Mouse (Mus musculus) c-Kit-positive CD71-positive TER-119-negative erythroid progenitor cells, embryonic 14.5 days (primary cell): ENCODE measurements around the gene Sox15.
"Not testable (repeated sequence)": the region's sequence is repeated elsewhere in the genome, so short reads cannot be mapped to it uniquely, and the experiment has no call there.

ENCODE experiments used
- DNase-seq: peaks from one replicate; pipeline ENCODE4 v3.0.0-alpha.2; 2013; ENCODE audit warnings: low read depth

Sox15 gene

GRCm38 (mm10) chr11:69680136-69680855, 25.2 kb downstream of the Sox15 start:
- DNase-seq, result no peak

DNA sequence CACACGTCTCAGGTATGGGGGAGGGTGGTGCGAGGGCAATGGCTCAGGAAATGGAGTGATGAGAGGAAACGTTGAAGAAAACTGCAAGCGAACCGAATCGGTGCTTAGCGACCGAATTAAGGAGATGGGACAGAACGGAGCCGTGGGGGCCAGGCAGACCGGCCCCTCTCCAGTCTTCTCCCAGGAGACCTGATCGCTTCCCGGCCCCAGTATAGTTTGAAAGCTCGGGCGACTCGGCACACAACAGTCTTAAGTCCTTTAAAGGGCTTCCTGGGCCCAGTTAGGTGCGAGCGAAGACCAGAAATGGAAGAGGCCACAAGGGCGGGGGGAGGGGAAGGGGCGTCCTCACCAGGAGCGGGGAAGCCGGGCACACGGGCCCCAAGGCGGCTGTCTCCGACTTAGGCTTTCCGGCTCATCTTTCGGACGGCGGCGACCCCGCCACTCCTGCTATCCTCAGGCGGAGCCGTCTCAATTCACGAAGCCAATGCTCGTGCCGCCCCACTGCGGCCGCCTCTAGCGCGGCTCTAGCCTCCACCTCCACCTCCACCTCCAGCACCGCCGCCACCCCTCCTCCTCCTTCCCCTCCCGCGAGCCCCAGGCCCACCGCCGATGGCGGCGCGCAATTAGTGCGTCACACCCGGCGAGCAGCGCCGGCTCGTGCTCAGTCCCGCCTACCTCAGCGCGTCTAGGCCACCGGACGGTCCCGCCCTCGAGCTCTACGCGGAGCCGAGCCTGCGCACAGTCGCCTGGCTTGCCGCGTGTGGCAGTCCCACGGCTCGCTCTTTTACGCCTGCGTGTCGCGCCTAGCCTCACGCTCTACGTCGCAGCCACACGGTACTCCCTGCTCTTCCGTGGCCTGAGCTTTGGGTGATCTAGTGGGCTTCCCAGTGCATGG, 26.4 kb downstream of the Sox15 start, which contains the start of gene Senp3:
Senp3 (minus strand) TSS at position 771 of the 895 bp plus-strand sequence.
- DNase-seq, result peak; percentile 90

GRCm38 (mm10) chr11:69682209-69682839, 27.2 kb downstream of the Sox15 start:
- DNase-seq, result no peak

GRCm38 (mm10) chr11:69682840-69683533, 27.9 kb downstream of the Sox15 start:
- DNase-seq, result peak; percentile 94

DNA sequence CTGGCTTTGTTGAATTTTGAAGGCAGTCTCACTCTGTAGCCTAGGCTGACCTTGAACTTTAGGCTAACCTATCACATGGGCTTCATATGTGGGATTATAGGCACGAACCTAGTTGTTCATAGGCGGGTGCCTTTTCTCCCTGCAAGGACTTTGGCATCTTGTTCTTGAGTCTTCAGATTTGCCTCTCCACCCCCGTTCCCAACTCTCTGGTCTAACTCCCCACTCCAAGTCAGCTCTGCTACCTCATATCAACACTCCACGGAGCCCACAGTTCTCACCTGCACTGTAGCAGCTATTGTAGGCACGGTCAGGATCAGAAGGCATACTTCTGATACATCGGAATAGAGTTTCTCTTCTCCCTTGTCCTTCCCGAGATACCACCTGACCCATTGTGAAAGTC, 28.5 kb downstream of the Sox15 start:
- no peak for DNase-seq

DNA sequence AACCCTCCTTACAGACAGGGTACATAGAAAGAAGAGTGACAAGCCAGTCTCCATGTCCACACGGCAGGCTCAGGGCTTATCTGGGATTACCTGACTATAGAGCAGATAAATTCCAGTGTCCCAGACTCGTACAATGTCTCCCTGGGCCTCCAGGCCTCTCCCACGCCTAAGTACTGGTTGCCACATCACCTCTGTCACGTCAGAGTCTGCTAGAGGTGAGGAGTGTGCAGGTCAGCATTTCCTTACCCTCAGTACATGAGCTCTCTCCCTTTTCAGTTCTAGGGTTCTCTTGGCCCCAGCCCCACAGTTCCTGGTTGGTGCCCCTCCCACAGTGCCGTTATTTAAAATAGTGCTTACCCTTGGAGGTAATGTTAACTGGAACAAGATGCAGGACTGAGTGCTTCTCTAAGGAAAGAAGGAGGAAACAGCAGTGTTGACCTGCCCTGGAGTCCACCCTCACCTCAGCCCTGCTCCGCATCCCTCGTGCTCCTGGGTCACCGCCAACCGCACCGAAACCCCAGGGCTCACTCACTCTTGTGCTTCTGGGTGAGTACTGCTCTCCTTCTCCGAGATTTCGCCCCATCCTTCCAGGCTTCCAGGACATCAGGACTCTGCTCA, 29.1 kb downstream of the Sox15 start:
- no peak for DNase-seq

DNA sequence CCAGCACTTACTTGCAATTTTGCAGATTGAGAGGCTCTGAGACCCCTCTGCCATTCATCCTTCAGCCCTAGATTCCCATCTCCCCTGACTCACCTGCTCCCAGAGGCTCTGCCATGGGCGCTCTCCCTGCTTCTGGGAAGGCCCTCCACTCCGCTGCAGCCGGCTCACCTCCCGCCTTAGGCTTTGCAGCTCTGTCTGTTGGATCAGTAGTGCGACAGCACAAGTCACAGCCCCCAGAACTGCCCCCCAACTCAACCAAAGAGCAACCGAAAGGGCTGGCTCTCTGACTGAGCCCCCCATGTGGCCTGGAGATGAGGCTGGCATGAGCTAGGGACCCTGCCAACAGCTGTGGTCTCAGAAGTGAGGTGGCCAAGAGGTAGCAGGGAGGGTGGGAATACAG, 29.8 kb downstream of the Sox15 start:
- DNase-seq, result no peak

GRCm38 (mm10) chr11:69685526-69686148, 30.5 kb downstream of the Sox15 start, which contains the start of gene Tnfsf13:
TSS of gene Tnfsf13 (minus strand) at chr11:69685784.
- no peak for DNase-seq

DNA sequence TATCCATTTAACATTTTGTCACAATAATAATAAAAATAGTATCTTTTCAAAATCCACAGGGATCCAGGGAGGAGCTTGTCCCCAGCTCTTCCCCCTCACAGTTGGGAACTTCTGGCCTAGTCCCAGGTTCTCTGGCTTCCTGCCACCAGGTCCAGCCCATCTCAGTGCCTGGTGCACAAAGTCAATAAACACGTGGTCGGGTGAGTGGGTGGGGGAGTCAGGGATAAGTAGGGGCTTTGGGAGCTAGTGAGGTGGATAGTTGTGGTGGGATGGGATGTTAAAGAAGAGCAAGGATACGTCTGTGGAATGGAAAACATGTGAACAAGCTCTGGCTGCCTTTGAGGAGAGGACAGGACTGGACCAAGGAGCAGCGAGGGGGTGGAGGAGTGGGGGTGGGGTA, 31.3 kb downstream of the Sox15 start:
- no peak for DNase-seq

DNA sequence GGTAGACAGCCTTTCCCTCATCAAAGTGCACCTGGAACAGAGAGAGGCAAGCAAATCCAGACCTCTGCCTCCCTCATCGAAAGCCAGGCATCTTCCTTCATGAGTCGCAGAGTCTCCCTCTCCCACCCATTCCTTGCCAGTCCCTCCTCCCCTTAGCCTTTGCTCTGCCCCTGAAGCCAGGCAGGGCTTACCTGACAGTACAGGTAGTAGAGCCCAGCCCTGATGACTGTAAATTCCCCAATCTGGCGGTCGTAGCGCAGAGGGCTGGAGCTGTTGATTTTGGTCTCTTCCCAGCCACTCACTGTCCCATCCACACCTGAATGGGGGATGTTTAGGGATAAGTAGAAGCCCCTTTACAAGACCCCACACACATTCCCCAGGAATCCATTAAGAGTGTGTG, 31.9 kb downstream of the Sox15 start:
- DNase-seq, result no peak

DNA sequence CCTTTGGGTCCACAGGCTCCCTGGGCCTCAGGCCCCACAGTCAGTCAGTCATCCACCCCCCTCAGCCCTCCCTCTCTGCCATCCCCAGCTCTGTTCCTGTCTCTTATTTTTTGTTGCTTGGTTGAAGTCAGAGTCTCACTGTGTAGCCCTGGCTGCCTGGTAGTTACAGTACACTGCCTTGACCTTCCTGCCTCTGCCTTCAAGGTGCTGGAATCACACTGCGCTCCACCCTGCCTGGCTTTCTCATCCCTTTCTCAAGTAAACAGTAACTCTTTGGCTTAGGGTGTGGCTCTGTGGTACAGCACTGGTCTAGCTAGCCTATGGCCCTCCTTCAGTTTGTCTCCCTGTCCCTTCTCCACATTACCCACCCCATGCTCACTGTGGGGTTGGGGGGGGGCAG, 34.8 kb downstream of the Sox15 start:
- no peak for DNase-seq

- no peak for DNase-seq
Measured at GRCm38 (mm10) chr11:69692196-69692811, 37.2 kb downstream of the Sox15 start.

DNA sequence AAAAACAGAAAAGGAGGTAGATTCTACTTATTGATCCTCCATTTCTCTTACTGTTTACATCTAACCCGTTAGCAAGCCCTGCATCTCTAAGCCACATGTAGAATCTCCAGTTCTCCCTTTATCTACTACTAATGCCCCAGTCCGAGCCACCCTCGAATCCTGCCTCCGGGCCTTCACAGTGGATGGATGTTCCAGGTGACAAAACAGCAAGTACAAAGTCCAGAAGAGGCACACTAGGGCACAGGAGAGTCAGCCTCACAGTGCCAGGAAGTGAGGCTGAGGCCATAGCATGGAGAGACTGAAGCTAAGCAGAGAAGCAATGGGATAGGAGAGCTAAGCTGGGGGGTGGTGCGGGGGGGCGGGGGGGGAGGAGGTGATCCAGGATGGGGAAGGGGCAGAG, 37.7 kb downstream of the Sox15 start:
- no peak for DNase-seq

DNA sequence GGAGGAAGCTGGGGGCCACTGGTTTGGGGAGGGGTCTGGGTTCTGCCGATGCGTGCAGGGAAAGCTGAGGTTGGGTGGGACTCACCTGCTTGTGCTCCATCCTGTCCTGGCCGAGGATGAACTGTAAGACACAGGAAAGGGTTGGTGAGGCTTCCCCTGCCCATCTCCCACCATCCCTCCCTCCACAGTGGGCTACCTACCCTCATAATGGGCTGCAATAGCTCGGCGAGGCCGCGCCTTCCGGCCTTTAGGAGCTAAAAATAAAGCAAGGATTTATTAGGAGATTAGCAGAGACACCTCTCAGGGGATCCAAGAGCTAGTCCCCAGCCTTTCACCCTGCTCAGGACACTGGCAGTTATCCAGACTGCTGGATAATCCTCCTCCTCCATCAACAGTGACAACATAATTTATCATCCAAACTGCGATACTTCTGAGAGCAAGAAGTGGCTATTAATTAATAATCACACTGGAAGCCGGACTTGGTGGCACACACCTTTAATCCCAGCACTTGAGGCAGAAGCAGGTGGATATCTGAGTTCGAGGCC, 38.4 kb downstream of the Sox15 start:
- DNase-seq, result no peak

DNA sequence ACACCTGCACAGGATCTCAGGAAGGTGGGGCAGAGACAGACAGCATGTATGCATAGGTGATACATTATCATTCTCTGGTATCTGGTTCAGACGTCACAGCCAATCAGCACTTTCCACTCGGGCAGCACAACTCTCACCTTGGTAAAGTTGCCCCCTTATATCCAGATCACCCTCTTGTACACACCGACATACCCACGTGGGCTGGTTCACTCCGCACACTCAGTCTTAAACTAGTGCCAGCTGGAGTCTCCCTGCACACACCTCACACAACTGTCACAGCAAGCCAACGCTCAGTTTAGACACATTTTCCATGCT, 39.9 kb downstream of the Sox15 start:
- DNase-seq, result no peak

- no peak for DNase-seq
Measured at GRCm38 (mm10) chr11:69695361-69696181, 40.5 kb downstream of the Sox15 start, which contains the start of the genes Tnfsf12 and Tnfsfm13. TSS of gene Tnfsf12 (minus strand) at chr11:69695849. TSS of gene Tnfsfm13 (minus strand) at chr11:69696098.

DNA sequence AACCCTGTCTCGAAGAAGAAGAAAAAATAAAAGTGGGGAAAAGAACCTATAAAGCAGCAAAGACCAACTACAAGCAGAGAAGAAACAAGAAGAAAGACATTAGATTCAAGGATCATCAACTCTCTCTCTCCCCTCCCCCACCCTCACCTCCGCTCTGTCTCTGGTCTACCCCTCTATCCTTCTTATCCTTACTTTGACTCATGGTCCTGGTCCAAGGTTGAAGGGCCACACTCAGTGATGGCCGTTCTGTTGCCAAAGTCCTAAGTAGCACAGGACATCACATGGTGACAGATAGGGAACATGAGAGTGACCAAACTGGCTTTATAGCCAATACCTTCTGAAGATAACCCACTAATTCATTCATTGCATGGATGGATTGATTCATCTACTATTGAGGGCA, 42.3 kb downstream of the Sox15 start:
- DNase-seq, result no peak

DNA sequence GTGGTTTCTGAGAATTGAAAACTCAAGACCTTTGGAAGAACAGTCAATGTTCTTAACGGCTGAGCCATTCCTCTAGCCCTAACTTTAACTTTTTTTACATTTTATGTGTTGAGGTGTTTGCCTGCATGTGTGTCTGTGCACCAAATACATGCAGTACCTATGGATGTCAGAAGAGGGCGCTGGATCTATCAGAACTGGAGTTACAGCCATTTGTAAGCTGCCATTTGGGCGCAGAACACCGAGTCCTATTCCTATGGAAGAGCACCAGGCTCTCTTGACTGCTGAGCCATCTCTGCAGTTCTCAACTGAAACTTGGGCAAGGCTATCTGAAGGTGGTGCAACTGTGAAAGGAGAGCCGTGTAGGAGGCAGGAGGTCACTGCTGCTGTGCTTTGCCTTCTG, 43.5 kb downstream of the Sox15 start:
- DNase-seq, result no peak

- no peak for DNase-seq
Measured at GRCm38 (mm10) chr11:69699595-69699994, 44.5 kb downstream of the Sox15 start.

DNA sequence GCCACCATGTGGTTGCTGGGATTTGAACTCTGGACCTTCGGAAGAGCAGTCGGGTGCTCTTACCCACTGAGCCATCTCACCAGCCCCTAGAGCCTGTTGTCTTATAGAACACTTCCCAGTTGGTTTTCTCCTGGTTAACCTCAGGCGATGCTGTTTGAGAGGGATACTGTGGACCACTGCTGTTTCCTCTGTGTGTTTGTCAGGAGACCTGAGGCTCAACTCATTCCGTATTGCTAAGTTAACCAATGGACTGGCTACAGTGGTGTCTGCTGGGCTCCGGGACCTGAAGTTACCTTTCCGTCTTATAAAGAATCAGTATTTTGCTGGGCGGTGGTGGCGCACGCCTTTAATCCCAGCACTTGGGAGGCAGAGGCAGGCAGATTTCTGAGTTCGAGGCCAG, 47.8 kb downstream of the Sox15 start:
- not testable (repeated sequence) for DNase-seq
